Mouse (Mus musculus) cortical plate, adult 2 months (tissue): ENCODE results near the gene Rab24. TPM values are rescaled to one million over a fixed set of nuclear protein-coding genes. Genes with fewer than 3 reads are reported as not detected.
A peak's percentile ranks its signal among the peaks of the same experiment; 100 is the strongest.

Experiments used
- H3K27ac ChIP-seq: fragments of 200-500 bp; 2 replicates; pipeline ENCODE4 v1.5.1; 2012; ENCODE audit warnings: low read length, control low read depth, inconsistent platforms; ENCODE audit not compliant: insufficient read depth
- H3K4me1 ChIP-seq: fragments of 200-500 bp; 2 replicates; pipeline ENCODE4 v1.6.1; 2011; ENCODE audit warnings: low read length; ENCODE audit not compliant: control insufficient read depth, insufficient read depth
- H3K4me3 ChIP-seq: fragments of 200-500 bp; 2 replicates; pipeline ENCODE4 v1.5.1; 2011; ENCODE audit warnings: mild to moderate bottlenecking, low read length, control low read depth; ENCODE audit not compliant: insufficient read depth
- CTCF ChIP-seq: fragments of 200-500 bp; IDR thresholded peaks from 2 replicates; pipeline ENCODE4 v1.5.1; 2011; ENCODE audit warnings: mild to moderate bottlenecking, control low read depth, low read length; ENCODE audit not compliant: insufficient read depth; ENCODE audit errors: extremely low read depth
- POLR2A ChIP-seq: fragments of 200-500 bp; IDR thresholded peaks from 2 replicates; pipeline ENCODE4 v1.6.1; 2011; ENCODE audit warnings: mild to moderate bottlenecking, low read length, control low read depth; ENCODE audit not compliant: insufficient read depth; ENCODE audit errors: extremely low read depth
- polyA plus RNA-seq: library from polyadenylated mRNA; depleted of rRNA; stranded (reverse); fragments of >200 nt; gene quantifications from 2 replicates; pipeline ENCODE4 v1.2.3, GENCODE M21; 2012

The Rab24 gene
- polyA plus RNA-seq, 1 experiment, result 148 TPM

DNA sequence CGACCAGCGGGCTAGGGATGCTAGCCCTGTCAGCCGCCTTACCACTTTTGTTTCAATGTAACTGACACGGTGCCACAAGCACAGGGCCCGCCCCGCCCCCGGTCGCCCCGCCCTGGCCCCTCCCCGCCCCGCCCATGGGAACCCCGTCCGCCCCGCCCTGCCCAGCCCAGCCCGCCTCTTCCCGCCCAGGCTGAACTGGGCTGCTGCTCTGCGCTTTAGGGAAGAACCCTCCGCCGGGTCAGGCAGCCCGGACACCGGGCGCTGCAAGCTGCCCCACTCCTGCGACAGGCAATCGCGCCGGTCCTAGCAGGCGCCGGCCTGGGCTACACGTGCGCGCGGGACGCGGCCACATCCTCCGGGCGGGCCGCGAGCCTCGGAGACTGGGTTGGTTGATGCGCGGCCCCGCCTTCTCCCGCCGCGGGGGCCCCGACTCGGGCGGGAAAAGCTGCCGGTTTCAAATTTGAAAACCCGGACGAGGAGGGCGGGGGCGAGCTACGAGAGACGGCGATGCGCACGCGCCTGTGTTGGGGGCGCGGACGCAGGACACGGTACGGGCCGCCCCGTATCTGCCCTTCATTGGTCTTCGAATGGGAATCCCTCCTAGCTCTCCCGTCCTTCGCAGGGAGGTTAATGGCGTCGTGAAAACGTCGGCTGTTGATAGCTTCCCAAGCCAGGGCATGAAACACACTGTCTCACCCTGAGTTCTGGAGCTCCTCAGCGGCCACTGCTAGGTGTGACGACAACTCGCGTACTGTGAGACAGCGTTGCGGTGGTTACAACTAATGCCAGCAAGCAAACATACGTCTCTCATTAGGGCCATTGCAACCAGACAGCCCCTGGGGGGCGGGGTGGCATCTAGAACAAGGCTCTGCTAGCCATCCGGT, 8.2 kb upstream of the Rab24 start, which contains the start of gene Mxd3:
TSS of gene Mxd3 (minus strand) at position 141 of the 884 bp plus-strand sequence.
- TF ChIP-seq CTCF (no peak), POLR2A (no peak)
- Histone ChIP-seq H3K4me1 (peaks cover 2% of the 10 kb centered on the region), H3K27ac (no peak within 1 kb of the TSS), H3K4me3 (peak within 1 kb of the TSS; percentile 34)

GRCm38 (mm10) chr13:55329109-55329682, 7.5 kb upstream of the Rab24 start:
- peaks cover 2% of the 10 kb centered on the region for H3K4me1 ChIP-seq
- no peak overlapping the region for H3K27ac ChIP-seq
- peak overlapping the region; percentile 34 for H3K4me3 ChIP-seq
- TF ChIP-seq POLR2A (no peak), CTCF (no peak)

DNA sequence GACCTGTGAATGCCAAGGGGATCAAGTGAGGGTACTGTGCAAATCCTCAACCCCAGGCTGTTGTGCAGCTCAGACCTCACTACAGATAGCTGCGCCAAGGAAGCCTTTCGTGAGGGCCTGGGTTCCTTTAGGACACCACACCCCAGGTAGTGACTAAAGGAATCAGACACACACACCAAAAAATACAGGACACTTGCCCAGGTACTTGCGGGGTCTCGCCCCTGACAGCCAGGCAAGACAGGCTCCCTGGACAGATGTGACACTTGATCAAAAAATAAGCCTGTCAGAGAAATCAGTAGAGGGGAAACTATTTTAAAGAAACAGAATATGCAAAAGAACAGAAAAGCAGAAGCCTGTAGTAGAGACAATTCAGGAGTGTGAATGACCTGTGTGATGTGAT, 6.9 kb upstream of the Rab24 start:
- no peak for TF ChIP-seq CTCF
- TF ChIP-seq POLR2A, result no peak
- peaks cover 2% of the 10 kb centered on the region for H3K4me1 ChIP-seq
- H3K27ac ChIP-seq, result no peak overlapping the region
- no peak overlapping the region for H3K4me3 ChIP-seq

DNA sequence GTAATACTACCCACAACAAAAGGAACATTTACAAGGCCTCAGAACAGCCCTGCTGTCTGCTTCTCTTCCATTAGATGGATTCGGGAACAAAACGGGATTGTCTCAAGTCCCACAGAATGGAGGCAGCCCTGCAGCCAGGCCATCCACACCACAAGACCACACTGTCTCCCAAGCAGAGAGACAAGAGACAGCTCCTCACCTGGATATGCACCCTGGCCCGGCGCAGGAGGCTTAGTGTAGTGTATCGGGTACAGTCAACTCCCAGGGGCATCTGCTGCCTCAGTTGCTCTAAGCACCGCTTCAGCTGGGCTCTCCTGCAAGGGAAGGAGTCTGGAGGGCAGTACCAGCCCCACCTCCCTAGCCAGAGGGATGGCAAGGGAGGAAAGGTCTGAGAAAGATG, 6.4 kb upstream of the Rab24 start:
- no peak overlapping the region for H3K27ac ChIP-seq
- peaks cover 4% of the 10 kb centered on the region for H3K4me1 ChIP-seq
- no peak overlapping the region for H3K4me3 ChIP-seq
- no peak for TF ChIP-seq POLR2A
- TF ChIP-seq CTCF, result no peak

- TF ChIP-seq POLR2A (no peak), CTCF (peak; percentile 86)
- peaks cover 6% of the 10 kb centered on the region for H3K4me1 ChIP-seq
- no peak overlapping the region for H3K4me3 ChIP-seq
- no peak overlapping the region for H3K27ac ChIP-seq
These were observed 5.9 kb upstream of the Rab24 start for GRCm38 (mm10) chr13:55327633-55328032.

DNA sequence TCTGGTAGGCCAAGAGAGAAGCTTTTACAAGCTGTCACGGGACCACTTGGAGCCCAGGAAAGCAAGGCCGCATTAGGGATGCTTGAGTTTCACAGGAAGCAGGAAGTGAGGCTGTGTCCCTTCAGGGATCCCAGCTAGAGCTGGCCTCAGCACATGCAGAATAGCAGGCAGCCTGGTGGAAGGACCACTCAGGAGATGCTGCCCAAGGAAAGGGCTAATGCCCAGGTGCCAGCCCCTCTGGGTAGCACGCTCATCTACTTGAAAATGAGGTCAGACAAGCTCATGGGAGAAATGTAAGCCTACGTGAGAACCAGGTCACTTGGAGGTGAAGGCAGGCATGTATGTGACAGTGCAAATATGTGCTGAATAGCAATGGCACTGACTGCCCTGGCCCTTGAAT, 5.4 kb upstream of the Rab24 start:
- Histone ChIP-seq H3K4me1 (peaks cover 6% of the 10 kb centered on the region), H3K27ac (no peak overlapping the region)

DNA sequence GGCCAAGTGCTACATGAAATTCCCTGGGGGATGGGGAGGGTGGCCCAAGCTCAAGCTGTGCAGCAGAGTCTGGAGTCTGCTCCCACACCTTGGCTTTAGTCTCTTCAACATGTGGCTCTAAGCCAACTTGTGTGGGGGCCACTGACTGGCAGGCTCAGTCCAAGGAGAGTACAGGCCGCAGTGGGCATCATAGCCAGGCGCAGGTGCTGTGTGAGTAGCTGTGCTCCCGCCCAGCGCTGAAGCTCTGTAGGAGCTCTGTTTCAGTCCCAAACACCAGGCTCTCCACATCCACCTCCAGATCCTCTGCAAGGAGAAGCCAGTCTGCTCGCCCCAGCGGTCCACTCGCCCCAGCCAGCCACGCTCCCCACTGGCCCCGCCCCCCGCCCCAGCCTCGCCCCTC, 3.9 kb upstream of the Rab24 start:
- no peak overlapping the region for H3K27ac ChIP-seq
- TF ChIP-seq POLR2A (no peak), CTCF (no peak)
- H3K4me3 ChIP-seq, result no peak overlapping the region
- peaks cover 9% of the 10 kb centered on the region for H3K4me1 ChIP-seq

More for the DNA sequence above, 5.4 kb upstream of the Rab24 start:
- H3K4me3 ChIP-seq, result no peak overlapping the region
- TF ChIP-seq CTCF (no peak), POLR2A (no peak)

DNA sequence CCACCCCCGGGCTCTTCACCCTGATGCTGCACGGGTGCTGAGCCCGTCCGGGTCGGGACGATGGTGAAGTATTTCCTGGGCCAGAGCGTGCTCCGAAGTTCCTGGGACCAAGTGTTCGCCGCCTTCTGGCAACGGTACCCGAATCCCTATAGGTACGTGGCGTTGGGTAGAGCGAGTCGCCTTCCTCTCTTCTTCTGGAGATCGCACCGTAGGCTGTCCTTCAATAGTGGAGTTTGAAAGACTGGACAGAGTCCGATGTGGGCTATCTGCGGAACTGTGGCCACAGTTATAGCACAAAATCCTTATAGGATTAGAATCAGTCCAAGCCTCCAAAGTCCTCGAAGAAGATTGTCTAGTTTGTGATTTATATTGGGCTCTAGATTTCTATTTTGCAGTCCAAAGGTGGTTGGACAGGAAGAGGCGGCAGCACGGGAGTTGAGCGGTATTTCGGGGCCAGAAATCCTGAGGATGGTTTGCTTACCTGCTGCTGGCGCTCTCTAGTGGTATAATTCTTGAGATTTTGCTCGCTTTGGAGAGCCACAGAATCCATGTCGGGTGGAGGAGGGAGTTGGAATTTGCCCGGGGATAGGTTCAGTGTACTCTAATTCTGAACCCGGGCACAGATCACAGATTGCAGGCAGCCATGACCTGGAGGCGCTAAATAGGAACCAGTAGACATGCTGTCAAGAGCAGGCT, 532 bp upstream of the Rab24 start:
- TF ChIP-seq CTCF (peak; percentile 33; the same call in 1 of the 2 replicates), POLR2A (no peak)
- Histone ChIP-seq H3K4me1 (peaks cover 8% of the 10 kb centered on the region), H3K4me3 (peak overlapping the region; percentile 95), H3K27ac (no peak overlapping the region)

GRCm38 (mm10) chr13:55319931-55320533, 1.7 kb downstream of the Rab24 start, which contains the start of gene Prelid1:
Prelid1 (plus strand) TSS chr13:55320500.
- peak within 1 kb of the TSS; percentile 63; the same call in 1 of the 2 replicates for H3K27ac ChIP-seq
- H3K4me1 ChIP-seq, result peaks cover 7% of the 10 kb centered on the region; the same call in 1 of the 2 replicates
- peak within 1 kb of the TSS; percentile 95 for H3K4me3 ChIP-seq
- TF ChIP-seq CTCF, result no peak
- TF ChIP-seq POLR2A, result no peak; the same call in 1 of the 2 replicates
